Comparison of ENCODE assay signal across 25 mouse cellular contexts in genomic region chr2:32238708-32239435, GRCm38 (mm10).
"Had no signal": no experiment of that assay in that cellular context is flagged by ENCODE, and none has a peak within 500 bp of the region (broad histone marks: within the 10 kb centered on the region; RNA-seq: fewer than 3 reads in every experiment).

No protein-coding gene starts in this region.

- H3K9ac ChIP-seq: embryonic facial prominence, embryonic 12.5 days; forebrain, embryonic 12.5 days; forebrain, embryonic 15.5 days; forebrain, postnatal 0 days had no signal

- H3K4me2 ChIP-seq: embryonic facial prominence, embryonic 12.5 days; embryonic facial prominence, embryonic 15.5 days; forebrain, embryonic 12.5 days; forebrain, embryonic 15.5 days; heart, embryonic 11.5 days had no signal

- DNase-seq: cerebellum, adult 9-11 months; cerebellum, postnatal 10 days; cerebellum, postnatal 14 days; cerebellum, postnatal 36 days; embryo, embryonic 11 days; forebrain, postnatal 0 days; gastrocnemius, adult 2 months; gastrocnemius, postnatal 10 days; gastrocnemius, postnatal 14 days; gastrocnemius, postnatal 25 days; gastrocnemius, postnatal 36 days; heart, adult 11 months; heart, adult 18-20 months; heart, adult 2 months had no signal

- H3K27me3 ChIP-seq: embryonic facial prominence, embryonic 12.5 days; embryonic facial prominence, embryonic 13.5 days; embryonic facial prominence, embryonic 15.5 days; forebrain, embryonic 12.5 days; forebrain, embryonic 15.5 days had no signal

- H3K4me3 ChIP-seq: embryonic facial prominence, embryonic 10.5 days; embryonic facial prominence, embryonic 12.5 days; embryonic facial prominence, embryonic 13.5 days; embryonic facial prominence, embryonic 15.5 days; erythroblast, embryonic 14.5 days; forebrain, embryonic 10.5 days; forebrain, embryonic 12.5 days; forebrain, embryonic 15.5 days; gastrocnemius, adult 2 months; heart, adult 2 months; heart, embryonic 10.5 days had no signal

- H3K27ac ChIP-seq: embryonic facial prominence, embryonic 10.5 days; embryonic facial prominence, embryonic 12.5 days; embryonic facial prominence, embryonic 13.5 days; embryonic facial prominence, embryonic 15.5 days; forebrain, embryonic 10.5 days; forebrain, embryonic 12.5 days; forebrain, embryonic 15.5 days; gastrocnemius, adult 2 months; heart, adult 2 months; heart, embryonic 10.5 days had no signal

- ATAC-seq: forebrain, embryonic 15.5 days; forebrain, embryonic 16.5 days; forebrain, postnatal 0 days had no signal

- H3K9me3 ChIP-seq: embryonic facial prominence, embryonic 10.5 days; embryonic facial prominence, embryonic 12.5 days; embryonic facial prominence, embryonic 13.5 days; embryonic facial prominence, embryonic 15.5 days; forebrain, embryonic 10.5 days; forebrain, embryonic 12.5 days; forebrain, embryonic 15.5 days; heart, embryonic 10.5 days had no signal
